Mouse (Mus musculus) liver, embryonic 13.5 days (tissue): ENCODE data around the gene Als2cr12. TPM values are rescaled to one million over a fixed set of nuclear protein-coding genes. Genes with fewer than 3 reads are reported as not detected.
A peak's percentile ranks its signal among the peaks of the same experiment; 100 is the strongest.

Source experiments
- ATAC-seq: fragments of 200-750 bp; cut with Nextera tagmentation; 2 replicates; pipeline ENCODE4 v1.8.0; 2017; ENCODE audit warnings: low read depth, mild to moderate bottlenecking, moderate number of reproducible peaks, moderate library complexity
- DNase-seq: peaks from one replicate; pipeline ENCODE4 v3.0.0; 2022
- H3K27ac ChIP-seq: fragments of 300-500 bp; sonication (generic); 2 replicates; pipeline ENCODE4 v1.5.1; 2015; ENCODE audit warnings: moderate library complexity, mild to moderate bottlenecking, inconsistent platforms
- H3K27me3 ChIP-seq: fragments of 300-500 bp; sonication (generic); 2 replicates; pipeline ENCODE4 v1.6.1; 2015; ENCODE audit warnings: mild to moderate bottlenecking, inconsistent platforms
- H3K36me3 ChIP-seq: fragments of 300-500 bp; sonication (generic); 2 replicates; pipeline ENCODE4 v1.6.1; 2015; ENCODE audit warnings: mild to moderate bottlenecking, inconsistent platforms
- H3K4me1 ChIP-seq: fragments of 300-500 bp; sonication (generic); replicated peaks from 2 replicates; pipeline ENCODE4 v1.6.1; 2015; ENCODE audit warnings: inconsistent platforms
- H3K4me2 ChIP-seq: fragments of 300-500 bp; sonication (generic); 2 replicates; pipeline ENCODE4 v1.6.1; 2015; ENCODE audit warnings: inconsistent platforms, mild to moderate bottlenecking, moderate library complexity
- H3K4me3 ChIP-seq: fragments of 300-500 bp; sonication (generic); replicated peaks from 2 replicates; pipeline ENCODE4 v1.5.1; 2015; ENCODE audit warnings: mild to moderate bottlenecking, inconsistent platforms
- H3K9ac ChIP-seq: fragments of 300-500 bp; sonication (generic); 2 replicates; pipeline ENCODE4 v1.6.1; 2015; ENCODE audit warnings: mild to moderate bottlenecking, inconsistent platforms
- H3K9me3 ChIP-seq: fragments of 300-500 bp; sonication (generic); replicated peaks from 2 replicates; pipeline ENCODE4 v1.6.1; 2016; ENCODE audit warnings: inconsistent platforms
- WGBS: fragments of 180-500 bp; shearing (Covaris S2); methylation state at CpG from one replicate; pipeline ENCODE4 v1.1.7; 2015; ENCODE audit not compliant: insufficient replicate concordance; 5-methylcytosine and 5-hydroxymethylcytosine counted together
- polyA plus RNA-seq: library from polyadenylated mRNA; unstranded; fragments of >200 nt; fragmentation: Nextera tagmentation; extraction: Ambion mirVana; gene quantifications from 2 replicates; pipeline ENCODE4 v1.2.1, GENCODE M21; 2015

The Als2cr12 gene
- polyA plus RNA-seq, 1 experiment from 2014 or later = not detected

- WGBS = 66% methylated on average over 8 of the region's 8 CpGs
- peaks cover 63% of the 10 kb centered on the region for H3K4me1 ChIP-seq
- H3K36me3 ChIP-seq = peaks cover 31% of the 10 kb centered on the region
- H3K27me3 ChIP-seq = no peaks in the 10 kb centered on the region
- ATAC-seq = no peak
- H3K4me2 ChIP-seq = no peak overlapping the region
- no peak overlapping the region for H3K4me3 ChIP-seq
- H3K27ac ChIP-seq = no peak overlapping the region
- no peak overlapping the region for H3K9ac ChIP-seq
- no peak for DNase-seq
- H3K9me3 ChIP-seq = no peaks in the 10 kb centered on the region
Measured at GRCm38 (mm10) chr1:58717589-58718270, 21.9 kb upstream of the Als2cr12 start.

GRCm38 (mm10) chr1:58716883-58717220, 21.1 kb upstream of the Als2cr12 start:
- Histone ChIP-seq H3K27ac (peak overlapping the region; percentile 24), H3K9me3 (no peaks in the 10 kb centered on the region), H3K36me3 (peaks cover 26% of the 10 kb centered on the region), H3K4me3 (no peak overlapping the region), H3K9ac (no peak overlapping the region), H3K27me3 (no peaks in the 10 kb centered on the region), H3K4me1 (peaks cover 61% of the 10 kb centered on the region), H3K4me2 (no peak overlapping the region)
- WGBS = 69% methylated on average over 4 of the region's 4 CpGs
- ATAC-seq = no peak
- no peak for DNase-seq

DNA sequence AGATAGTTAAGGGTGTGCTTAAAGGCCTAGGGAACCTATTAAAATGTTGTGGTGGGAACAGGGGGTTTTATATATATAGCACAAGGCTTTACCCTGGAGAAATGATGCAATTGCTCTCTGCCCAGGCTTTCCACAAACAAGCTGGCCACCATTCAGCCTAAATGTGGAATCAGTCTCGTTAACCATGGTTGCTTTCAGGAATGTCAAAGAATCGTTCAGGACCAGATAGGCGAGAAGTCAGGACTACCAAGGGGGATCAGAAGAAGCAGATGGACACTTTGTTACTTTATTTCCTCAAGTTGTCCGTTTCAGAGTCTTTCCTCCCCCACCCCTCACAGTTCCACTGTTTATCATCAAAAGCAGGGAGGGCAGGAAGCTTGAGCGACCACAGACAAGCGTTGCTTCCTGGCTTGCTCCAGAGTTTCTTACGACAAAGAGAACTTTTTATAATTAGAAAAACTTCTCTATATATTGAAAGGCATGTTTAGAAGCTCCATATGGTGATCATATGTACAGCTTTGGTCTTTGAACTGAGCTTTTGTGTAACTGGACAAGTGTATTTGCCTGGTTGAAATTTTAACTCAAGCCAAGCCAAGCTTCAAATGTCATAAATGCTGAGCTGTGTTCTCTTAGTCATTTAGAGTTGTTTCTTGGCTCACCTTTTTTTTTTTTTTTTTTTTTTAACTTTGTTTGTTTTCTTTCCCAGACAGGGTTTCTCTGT, 20.5 kb upstream of the Als2cr12 start:
- H3K4me1 ChIP-seq = peaks cover 56% of the 10 kb centered on the region
- H3K27ac ChIP-seq = peak overlapping the region; percentile 67
- peak overlapping the region; percentile 4; the same call in 1 of the 2 replicates for H3K4me3 ChIP-seq

DNA sequence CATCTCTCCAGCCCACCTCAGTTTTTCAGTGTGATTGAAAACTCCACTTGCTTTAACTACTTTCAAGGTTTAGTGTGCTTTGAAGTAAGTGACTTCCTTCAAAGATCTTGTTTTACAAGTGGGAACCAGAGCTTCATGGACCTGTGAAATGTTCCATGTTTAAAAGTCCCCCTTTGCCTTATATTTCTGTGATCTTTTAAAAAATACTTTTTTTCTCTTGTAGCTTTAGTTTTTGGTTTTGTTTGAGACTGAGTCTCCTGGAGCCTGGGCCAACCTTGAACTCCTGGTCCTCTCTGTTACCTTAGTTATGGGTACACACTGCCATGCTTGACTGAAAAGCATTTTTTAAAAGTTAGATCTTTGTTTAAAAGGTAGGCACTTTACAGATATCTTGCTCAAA, 19.7 kb upstream of the Als2cr12 start:
- H3K36me3 ChIP-seq = peaks cover 26% of the 10 kb centered on the region
- H3K27me3 ChIP-seq = no peaks in the 10 kb centered on the region
- DNase-seq (no peak), ATAC-seq (no peak)
- H3K9me3 ChIP-seq = no peaks in the 10 kb centered on the region
- peaks cover 55% of the 10 kb centered on the region for H3K4me1 ChIP-seq
- H3K9ac ChIP-seq = peak overlapping the region; percentile 26; the same call in 1 of the 2 replicates
- peak overlapping the region; percentile 67 for H3K27ac ChIP-seq
- H3K4me3 ChIP-seq = 0 out of 2 replicates have a peak overlapping the region, but pooled peaks have one; percentile 4
- peak overlapping the region; percentile 77 for H3K4me2 ChIP-seq

More for the DNA sequence above, 20.5 kb upstream of the Als2cr12 start:
- Histone ChIP-seq H3K36me3 (peaks cover 26% of the 10 kb centered on the region), H3K9ac (peak overlapping the region; percentile 26; the same call in 1 of the 2 replicates), H3K9me3 (no peaks in the 10 kb centered on the region), H3K4me2 (peak overlapping the region; percentile 77), H3K27me3 (no peaks in the 10 kb centered on the region)
- DNase-seq = no peak
- no peak for ATAC-seq
- 7% methylated on average over 7 of the region's 7 CpGs for WGBS

DNA sequence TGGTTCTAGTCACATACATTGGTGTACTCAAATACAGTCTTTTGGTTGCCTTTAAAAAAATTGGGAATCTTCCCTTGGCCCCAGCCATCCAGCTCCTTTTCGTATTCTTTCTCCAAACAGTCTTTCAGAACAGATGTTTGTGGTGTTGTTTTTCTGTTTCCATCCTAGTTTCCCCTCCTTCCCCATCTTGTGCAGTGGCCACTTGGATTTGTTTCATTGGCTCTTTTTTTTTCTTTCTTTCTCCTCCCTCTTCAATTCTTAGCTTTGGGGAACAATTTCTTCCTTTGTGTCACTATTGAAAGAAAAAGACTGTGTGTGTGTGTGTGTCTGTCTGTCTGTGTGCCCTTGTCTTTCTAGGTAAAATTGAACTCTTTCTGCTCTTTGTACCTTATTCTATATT, 18.6 kb upstream of the Als2cr12 start:
- peak overlapping the region; percentile 78 for H3K4me3 ChIP-seq
- H3K4me2 ChIP-seq = peak overlapping the region; percentile 77
- H3K9ac ChIP-seq = peak overlapping the region; percentile 78
- 27% methylated on average over 1 of the region's 1 CpGs for WGBS
- H3K36me3 ChIP-seq = peaks cover 23% of the 10 kb centered on the region
- peak overlapping the region; percentile 96 for H3K27ac ChIP-seq
- no peak for ATAC-seq
- H3K27me3 ChIP-seq = no peaks in the 10 kb centered on the region
- no peaks in the 10 kb centered on the region for H3K9me3 ChIP-seq
- H3K4me1 ChIP-seq = peaks cover 48% of the 10 kb centered on the region
- no peak for DNase-seq

DNA sequence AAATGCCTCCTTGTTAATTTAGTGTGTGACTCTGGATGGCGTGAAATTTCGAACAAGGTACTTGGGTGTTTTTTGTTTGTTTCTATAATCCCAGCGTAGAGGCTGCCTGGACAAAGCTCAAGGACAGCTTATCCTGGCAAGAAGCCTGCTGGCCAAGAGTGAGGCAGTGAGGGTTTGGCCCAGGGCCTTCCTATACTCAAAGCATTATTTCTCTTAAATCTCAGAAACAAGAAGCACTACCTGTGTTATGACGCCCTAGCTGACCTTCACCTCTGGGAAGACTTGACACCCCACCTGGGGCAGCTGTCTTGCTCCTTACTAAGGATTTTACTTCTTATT, 18.1 kb upstream of the Als2cr12 start:
- peak overlapping the region; percentile 77 for H3K4me2 ChIP-seq
- H3K9ac ChIP-seq = peak overlapping the region; percentile 78
- H3K4me3 ChIP-seq = peak overlapping the region; percentile 78
- H3K4me1 ChIP-seq = peaks cover 45% of the 10 kb centered on the region
- no peaks in the 10 kb centered on the region for H3K9me3 ChIP-seq
- DNase-seq (no peak), ATAC-seq (no peak)
- no peaks in the 10 kb centered on the region for H3K27me3 ChIP-seq
- peak overlapping the region; percentile 96 for H3K27ac ChIP-seq
- H3K36me3 ChIP-seq = peaks cover 19% of the 10 kb centered on the region
- WGBS = 31% methylated on average over 4 of the region's 4 CpGs

DNA sequence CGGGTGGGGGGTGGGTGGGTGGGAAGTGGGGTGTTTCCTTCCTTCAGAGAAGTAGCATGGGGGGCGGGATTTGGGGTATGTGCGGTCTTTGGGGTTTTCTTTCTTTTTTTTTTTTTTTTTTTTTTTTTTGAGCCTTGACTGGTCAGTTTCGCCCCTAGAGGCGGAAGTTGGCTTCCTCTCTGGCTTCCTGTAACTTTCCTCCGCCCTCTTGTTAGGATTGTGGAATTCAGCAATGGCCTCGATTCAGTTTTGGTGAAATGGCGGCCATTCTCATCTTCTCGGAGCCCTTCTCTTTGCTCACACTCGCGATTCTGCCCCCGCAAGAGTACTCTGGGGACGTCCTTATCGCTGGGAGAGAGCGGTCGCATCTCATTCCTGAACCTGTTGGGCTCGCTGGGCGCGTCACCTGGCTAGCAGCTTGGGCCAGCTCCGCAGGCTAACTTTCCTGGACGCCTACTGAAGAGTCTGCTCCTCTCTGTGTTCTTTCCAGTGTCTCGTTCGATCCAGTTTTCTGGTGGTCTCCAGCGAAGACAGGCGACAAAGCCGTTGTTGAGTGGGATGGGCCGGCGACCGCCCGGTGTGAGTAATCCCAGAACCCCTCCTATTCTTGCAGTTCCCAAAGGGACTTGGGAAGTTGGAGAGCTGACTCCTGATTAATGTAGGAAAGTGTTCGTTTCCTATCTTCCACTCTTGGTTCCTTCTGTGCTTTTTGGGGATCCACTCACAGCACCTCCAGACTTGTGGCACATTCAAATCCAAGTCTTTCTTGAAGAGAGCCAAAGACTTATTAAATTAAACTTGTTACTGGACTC, 17.5 kb upstream of the Als2cr12 start:
- WGBS = 2% methylated on average over 31 of the region's 31 CpGs
- H3K27me3 ChIP-seq = no peaks in the 10 kb centered on the region
- peak overlapping the region; percentile 78 for H3K4me3 ChIP-seq
- H3K4me1 ChIP-seq = peaks cover 45% of the 10 kb centered on the region
- no peaks in the 10 kb centered on the region for H3K9me3 ChIP-seq
- peak; percentile 43 for DNase-seq
- H3K9ac ChIP-seq = peak overlapping the region; percentile 78
- peak overlapping the region; percentile 96 for H3K27ac ChIP-seq
- peak overlapping the region; percentile 77 for H3K4me2 ChIP-seq
- ATAC-seq = no peak
- H3K36me3 ChIP-seq = peaks cover 17% of the 10 kb centered on the region

DNA sequence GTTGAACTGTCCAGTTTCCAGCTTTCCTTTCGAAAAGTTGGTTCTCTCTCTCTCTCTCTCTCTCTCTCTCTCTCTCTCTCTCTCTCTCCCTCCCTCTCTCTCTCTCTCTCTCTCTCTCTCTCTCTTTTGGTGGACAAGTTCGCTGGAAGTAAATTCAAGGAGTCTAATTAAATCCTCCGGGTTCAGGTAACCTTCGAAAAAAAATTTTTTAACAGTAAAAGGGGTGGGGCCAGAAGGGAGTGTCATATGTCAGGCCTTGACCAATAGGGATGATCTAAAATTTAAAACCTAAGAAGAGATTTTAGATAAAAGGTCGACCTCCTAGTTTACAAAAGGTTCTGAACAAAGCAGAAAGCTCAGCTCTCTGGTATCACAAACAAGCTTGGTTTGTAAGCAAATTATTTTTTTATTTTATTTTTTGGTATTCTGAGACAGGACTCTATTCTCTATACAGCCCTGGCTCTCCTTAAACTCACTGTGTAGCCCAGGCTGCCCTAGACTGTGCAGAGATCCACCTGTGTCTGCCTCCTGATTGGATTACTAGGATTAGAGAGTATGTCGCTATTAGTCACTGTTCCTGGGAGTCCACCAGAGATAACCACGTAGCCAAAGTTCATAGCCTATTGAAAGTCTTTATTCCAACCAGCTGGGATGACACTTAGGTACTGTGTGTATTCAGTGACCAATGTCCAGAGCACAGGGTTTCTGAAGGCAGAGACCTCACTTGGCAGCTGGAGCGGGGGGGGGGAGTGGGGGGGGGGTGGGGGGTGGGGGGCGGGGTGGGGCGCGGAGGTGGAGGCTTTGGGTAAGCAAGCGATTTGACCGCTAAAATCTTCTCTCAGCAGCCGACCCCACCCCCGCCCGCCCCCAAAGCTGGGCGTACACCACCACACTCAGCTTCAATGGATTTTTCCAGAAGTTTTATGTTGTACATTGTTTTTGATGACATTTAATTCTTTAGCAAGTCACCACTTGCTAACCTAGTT, 16.6 kb upstream of the Als2cr12 start:
- Histone ChIP-seq H3K27ac (peak overlapping the region; percentile 96), H3K9me3 (no peaks in the 10 kb centered on the region), H3K4me2 (peak overlapping the region; percentile 77), H3K4me3 (peak overlapping the region; percentile 78), H3K9ac (peak overlapping the region; percentile 90), H3K4me1 (peaks cover 45% of the 10 kb centered on the region), H3K27me3 (no peaks in the 10 kb centered on the region), H3K36me3 (peaks cover 17% of the 10 kb centered on the region)
- DNase-seq (peak; percentile 60), ATAC-seq (peak; percentile 88)
- 0% methylated on average over 14 of the region's 17 CpGs for WGBS

- H3K9me3 ChIP-seq = no peaks in the 10 kb centered on the region
- under 1% methylated on average over 45 of the region's 45 CpGs for WGBS
- H3K4me1 ChIP-seq = peaks cover 41% of the 10 kb centered on the region
- peak within 1 kb of the TSS; percentile 78 for H3K4me3 ChIP-seq
- peak within 1 kb of the TSS; percentile 77 for H3K4me2 ChIP-seq
- ATAC-seq (peak; percentile 65), DNase-seq (peak; percentile 66)
- H3K9ac ChIP-seq = peak within 1 kb of the TSS; percentile 90
- no peaks in the 10 kb centered on the region for H3K27me3 ChIP-seq
- peaks cover 14% of the 10 kb centered on the region for H3K36me3 ChIP-seq
- H3K27ac ChIP-seq = peak within 1 kb of the TSS; percentile 96
Measured at GRCm38 (mm10) chr1:58711365-58712016, 15.7 kb upstream of the Als2cr12 start, which contains the start of gene Cflar. Cflar (plus strand) TSS chr1:58711508.

DNA sequence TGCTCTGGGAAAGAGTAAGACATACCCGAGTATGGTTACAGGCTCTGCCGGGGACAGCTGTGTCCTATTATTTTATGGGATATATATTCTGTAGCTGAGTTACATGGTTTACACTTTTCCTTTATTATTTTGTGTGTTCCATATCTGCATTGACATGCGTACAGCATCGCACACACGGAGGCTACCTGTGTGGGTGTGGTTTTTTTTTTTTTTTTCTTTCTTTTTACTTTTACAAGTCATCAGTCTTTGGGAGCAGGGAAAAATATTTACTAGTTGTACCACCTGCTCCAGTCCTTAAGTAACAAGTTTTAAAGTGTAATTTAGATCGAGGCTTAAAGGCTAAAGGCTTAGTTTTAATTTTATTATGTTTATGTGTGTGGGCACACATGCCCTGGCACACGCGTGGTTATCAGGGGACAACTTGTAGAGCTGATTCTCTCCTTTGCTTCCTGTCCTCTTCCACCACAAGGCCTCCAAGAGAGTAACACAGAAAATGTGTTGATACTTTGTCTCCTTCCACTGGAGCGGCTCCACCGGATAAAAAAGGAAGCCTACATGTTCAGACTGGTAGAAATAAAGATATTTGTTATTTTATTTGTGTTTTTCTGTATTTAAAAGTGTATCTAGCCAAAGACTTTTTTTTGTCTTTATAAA, 15.0 kb upstream of the Als2cr12 start:
- Histone ChIP-seq H3K27ac (peak overlapping the region; percentile 96), H3K9ac (peak overlapping the region; percentile 90), H3K36me3 (peaks cover 10% of the 10 kb centered on the region), H3K4me1 (peaks cover 35% of the 10 kb centered on the region), H3K4me3 (peak overlapping the region; percentile 78), H3K4me2 (peak overlapping the region; percentile 77), H3K27me3 (no peaks in the 10 kb centered on the region), H3K9me3 (no peaks in the 10 kb centered on the region)
- no peak for ATAC-seq
- WGBS = 16% methylated on average over 10 of the region's 10 CpGs
- DNase-seq = no peak
